Mouse (Mus musculus): ENCODE measurements at regions not wholly inside any gene's neighbourhood (a gene's known extent, or its start where the extent isn't known, plus 50 kb on each side); places are given as distances from the start of the nearest gene placed in this dataset.

DNA sequence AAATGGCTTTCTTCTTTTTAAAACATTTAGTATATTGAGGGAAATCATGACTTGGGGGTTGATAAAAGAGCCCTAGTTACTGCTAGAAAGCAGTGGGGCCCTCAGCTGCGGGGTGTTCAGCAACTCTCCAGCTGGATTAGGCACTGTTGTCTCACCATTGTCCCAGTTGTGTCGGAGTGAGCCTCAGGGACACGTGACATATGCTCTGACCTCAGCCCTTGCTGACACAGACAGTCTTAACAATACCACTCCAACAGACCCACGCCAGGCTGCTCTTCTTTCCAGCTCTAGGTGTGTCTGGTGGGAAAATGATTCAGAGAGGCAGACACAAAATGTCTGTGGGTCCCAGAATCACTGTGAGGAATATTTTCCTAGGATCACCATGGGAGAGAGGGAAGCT, 170.2 kb upstream of the Dyrk2 start:
- 23% methylated on average over 4 of the region's 4 CpGs for WGBS
- peak; percentile 17 for DNase-seq (ENCODE audit: low spot score)

DNA sequence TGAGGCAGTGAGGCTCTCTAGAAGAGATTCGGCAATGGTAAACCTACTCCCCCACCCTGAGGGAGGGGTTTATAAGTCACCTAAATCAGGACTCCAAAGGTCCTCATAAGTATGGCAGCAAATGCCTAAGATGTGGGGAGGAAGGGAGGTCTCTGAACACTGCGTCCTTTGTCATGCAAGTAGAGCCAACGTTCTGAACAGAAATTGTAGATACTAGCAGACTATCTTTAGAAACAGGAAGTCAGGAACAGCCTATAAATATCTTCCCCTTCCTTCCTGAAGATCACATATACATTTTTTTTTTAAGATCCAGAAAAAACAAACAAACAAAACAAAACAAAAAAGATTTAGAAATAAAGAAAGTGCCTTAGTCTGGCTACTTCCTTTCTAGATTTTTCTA, 169.7 kb upstream of the Dyrk2 start:
- Histone ChIP-seq H3K4me1 (replicated peaks; ENCODE audit: control insufficient read depth, insufficient read depth, low read length) (no peaks in the 10 kb centered on the region), H3K27me3 (ENCODE audit: control insufficient read depth, insufficient read depth, low read length) (no peaks in the 10 kb centered on the region), H3K36me3 (ENCODE audit: control insufficient read depth, insufficient read depth, low read length) (no peaks in the 10 kb centered on the region), H3K4me3 (ENCODE audit: low read depth, low read length) (no peak overlapping the region), H3K9ac (ENCODE audit: low read depth, low read length) (no peak overlapping the region), H3K4me2 (replicated peaks; ENCODE audit: low read depth, low read length) (no peak overlapping the region), H3K27ac (ENCODE audit: low read depth, low read length) (no peak overlapping the region), H3K9me3 (ENCODE audit: control insufficient read depth, low read length) (no peaks in the 10 kb centered on the region)
- DNase-seq (ENCODE audit: low spot score) (no peak), ATAC-seq (ENCODE audit: low FRiP score) (no peak)
- 76% methylated on average over 3 of the region's 3 CpGs for WGBS

More for the DNA sequence above, 170.2 kb upstream of the Dyrk2 start:
- H3K9me3 ChIP-seq (ENCODE audit: control insufficient read depth, low read length): no peaks in the 10 kb centered on the region
- ATAC-seq (ENCODE audit: low FRiP score): no peak
- no peaks in the 10 kb centered on the region for H3K36me3 ChIP-seq (ENCODE audit: control insufficient read depth, insufficient read depth, low read length)
- no peak overlapping the region for H3K27ac ChIP-seq (ENCODE audit: low read depth, low read length)
- no peaks in the 10 kb centered on the region for H3K27me3 ChIP-seq (ENCODE audit: control insufficient read depth, insufficient read depth, low read length)
- no peaks in the 10 kb centered on the region for H3K4me1 ChIP-seq (replicated peaks; ENCODE audit: control insufficient read depth, insufficient read depth, low read length)
- no peak overlapping the region for H3K4me3 ChIP-seq (ENCODE audit: low read depth, low read length)
- no peak overlapping the region for H3K4me2 ChIP-seq (replicated peaks; ENCODE audit: low read depth, low read length)
- no peak overlapping the region for H3K9ac ChIP-seq (ENCODE audit: low read depth, low read length)

GRCm38 (mm10) chr10:119038991-119039390, 169.0 kb upstream of the Dyrk2 start:
- WGBS: 92% methylated on average over 6 of the region's 6 CpGs
- Histone ChIP-seq H3K9ac (ENCODE audit: low read depth, low read length) (no peak overlapping the region), H3K4me2 (replicated peaks; ENCODE audit: low read depth, low read length) (no peak overlapping the region), H3K4me3 (ENCODE audit: low read depth, low read length) (no peak overlapping the region), H3K27ac (ENCODE audit: low read depth, low read length) (no peak overlapping the region), H3K4me1 (replicated peaks; ENCODE audit: control insufficient read depth, insufficient read depth, low read length) (no peaks in the 10 kb centered on the region), H3K9me3 (ENCODE audit: control insufficient read depth, low read length) (no peaks in the 10 kb centered on the region), H3K36me3 (ENCODE audit: control insufficient read depth, insufficient read depth, low read length) (no peaks in the 10 kb centered on the region), H3K27me3 (ENCODE audit: control insufficient read depth, insufficient read depth, low read length) (no peaks in the 10 kb centered on the region)
- DNase-seq (ENCODE audit: low spot score): no peak
- ATAC-seq (ENCODE audit: low FRiP score): no peak

GRCm38 (mm10) chr10:119037781-119038180, 167.8 kb upstream of the Dyrk2 start:
- DNase-seq (ENCODE audit: low spot score) (no peak), ATAC-seq (ENCODE audit: low FRiP score) (no peak)
- Histone ChIP-seq H3K36me3 (ENCODE audit: control insufficient read depth, insufficient read depth, low read length) (no peaks in the 10 kb centered on the region), H3K27me3 (ENCODE audit: control insufficient read depth, insufficient read depth, low read length) (no peaks in the 10 kb centered on the region), H3K9me3 (ENCODE audit: control insufficient read depth, low read length) (no peaks in the 10 kb centered on the region), H3K4me3 (ENCODE audit: low read depth, low read length) (no peak overlapping the region), H3K4me1 (replicated peaks; ENCODE audit: control insufficient read depth, insufficient read depth, low read length) (no peaks in the 10 kb centered on the region), H3K9ac (ENCODE audit: low read depth, low read length) (no peak overlapping the region), H3K4me2 (replicated peaks; ENCODE audit: low read depth, low read length) (no peak overlapping the region), H3K27ac (ENCODE audit: low read depth, low read length) (no peak overlapping the region)
- WGBS: 93% methylated on average over 8 of the region's 8 CpGs

- H3K27ac ChIP-seq (ENCODE audit: low read depth, low read length): no peak overlapping the region
- no peak overlapping the region for H3K9ac ChIP-seq (ENCODE audit: low read depth, low read length)
- ATAC-seq (ENCODE audit: low FRiP score) (no peak), DNase-seq (ENCODE audit: low spot score) (no peak)
- WGBS: 88% methylated on average over 5 of the region's 5 CpGs
- no peaks in the 10 kb centered on the region for H3K4me1 ChIP-seq (replicated peaks; ENCODE audit: control insufficient read depth, insufficient read depth, low read length)
- no peak overlapping the region for H3K4me3 ChIP-seq (ENCODE audit: low read depth, low read length)
- H3K36me3 ChIP-seq (ENCODE audit: control insufficient read depth, insufficient read depth, low read length): no peaks in the 10 kb centered on the region
- H3K27me3 ChIP-seq (ENCODE audit: control insufficient read depth, insufficient read depth, low read length): no peaks in the 10 kb centered on the region
- no peaks in the 10 kb centered on the region for H3K9me3 ChIP-seq (ENCODE audit: control insufficient read depth, low read length)
- H3K4me2 ChIP-seq (replicated peaks; ENCODE audit: low read depth, low read length): no peak overlapping the region
These were observed 165.9 kb upstream of the Dyrk2 start for GRCm38 (mm10) chr10:119035863-119036262.

- H3K27ac ChIP-seq (ENCODE audit: low read depth, low read length): no peak overlapping the region
- H3K36me3 ChIP-seq (ENCODE audit: control insufficient read depth, insufficient read depth, low read length): no peaks in the 10 kb centered on the region
- no peaks in the 10 kb centered on the region for H3K9me3 ChIP-seq (ENCODE audit: control insufficient read depth, low read length)
- H3K4me3 ChIP-seq (ENCODE audit: low read depth, low read length): no peak overlapping the region
- no peaks in the 10 kb centered on the region for H3K27me3 ChIP-seq (ENCODE audit: control insufficient read depth, insufficient read depth, low read length)
- DNase-seq (ENCODE audit: low spot score): no peak
- ATAC-seq (ENCODE audit: low FRiP score): no peak
- WGBS: 81% methylated on average over 4 of the region's 4 CpGs
- H3K4me2 ChIP-seq (replicated peaks; ENCODE audit: low read depth, low read length): no peak overlapping the region
- H3K4me1 ChIP-seq (replicated peaks; ENCODE audit: control insufficient read depth, insufficient read depth, low read length): no peaks in the 10 kb centered on the region
- H3K9ac ChIP-seq (ENCODE audit: low read depth, low read length): no peak overlapping the region
These were observed 164.4 kb upstream of the Dyrk2 start for GRCm38 (mm10) chr10:119034396-119034795.

GRCm38 (mm10) chr10:119031282-119032275, 161.6 kb upstream of the Dyrk2 start:
- Histone ChIP-seq H3K36me3 (ENCODE audit: control insufficient read depth, insufficient read depth, low read length) (no peaks in the 10 kb centered on the region), H3K27me3 (ENCODE audit: control insufficient read depth, insufficient read depth, low read length) (no peaks in the 10 kb centered on the region), H3K4me1 (replicated peaks; ENCODE audit: control insufficient read depth, insufficient read depth, low read length) (no peaks in the 10 kb centered on the region), H3K4me3 (ENCODE audit: low read depth, low read length) (no peak overlapping the region), H3K4me2 (replicated peaks; ENCODE audit: low read depth, low read length) (no peak overlapping the region), H3K27ac (ENCODE audit: low read depth, low read length) (no peak overlapping the region), H3K9ac (ENCODE audit: low read depth, low read length) (no peak overlapping the region), H3K9me3 (ENCODE audit: control insufficient read depth, low read length) (no peaks in the 10 kb centered on the region)
- no peak for ATAC-seq (ENCODE audit: low FRiP score)
- WGBS: 86% methylated on average over 16 of the region's 16 CpGs
- DNase-seq (ENCODE audit: low spot score): no peak

GRCm38 (mm10) chr10:119028480-119029137, 158.6 kb upstream of the Dyrk2 start:
- H3K27me3 ChIP-seq (ENCODE audit: control insufficient read depth, insufficient read depth, low read length): no peaks in the 10 kb centered on the region
- H3K9me3 ChIP-seq (ENCODE audit: control insufficient read depth, low read length): no peaks in the 10 kb centered on the region
- no peak overlapping the region for H3K4me2 ChIP-seq (replicated peaks; ENCODE audit: low read depth, low read length)
- ATAC-seq (ENCODE audit: low FRiP score) (no peak), DNase-seq (ENCODE audit: low spot score) (no peak)
- no peak overlapping the region for H3K27ac ChIP-seq (ENCODE audit: low read depth, low read length)
- no peak overlapping the region for H3K4me3 ChIP-seq (ENCODE audit: low read depth, low read length)
- WGBS: 73% methylated on average over 3 of the region's 3 CpGs
- H3K4me1 ChIP-seq (replicated peaks; ENCODE audit: control insufficient read depth, insufficient read depth, low read length): no peaks in the 10 kb centered on the region
- H3K36me3 ChIP-seq (ENCODE audit: control insufficient read depth, insufficient read depth, low read length): no peaks in the 10 kb centered on the region
- no peak overlapping the region for H3K9ac ChIP-seq (ENCODE audit: low read depth, low read length)
